Mouse (Mus musculus) spleen, adult 2 months (tissue): Measurements from ENCODE around the gene Dpp6. TPM values are rescaled to one million over a fixed set of nuclear protein-coding genes. Genes with fewer than 3 reads are reported as not detected.

ENCODE experiments used
- DNase-seq, 2 experiments: peaks; one replicate each; pipeline versions ENCODE4 v3.0.0 to v3.0.0-alpha.2; 2012 to 2021; ENCODE audit warnings: low spot score in 2 of 2, low read depth in 1 of 2
- H3K27ac ChIP-seq: fragments of 200-500 bp; 2 replicates; pipeline ENCODE4 v1.5.1; 2012; ENCODE audit warnings: low read length, inconsistent platforms; ENCODE audit not compliant: insufficient read depth
- H3K27me3 ChIP-seq: fragments of 200-500 bp; 2 replicates; pipeline ENCODE4 v1.6.1; 2012; ENCODE audit warnings: mild to moderate bottlenecking, moderate library complexity, low read length, inconsistent platforms; ENCODE audit not compliant: control insufficient read depth, insufficient read depth
- H3K36me3 ChIP-seq: fragments of 200-500 bp; 2 replicates; pipeline ENCODE4 v1.6.1; 2012; ENCODE audit warnings: mild to moderate bottlenecking, low read length, inconsistent platforms; ENCODE audit not compliant: control insufficient read depth, insufficient read depth
- H3K4me1 ChIP-seq: fragments of 200-500 bp; 2 replicates; pipeline ENCODE4 v1.6.1; 2011; ENCODE audit warnings: inconsistent platforms; ENCODE audit not compliant: control insufficient read depth, insufficient read depth, insufficient read length
- H3K4me3 ChIP-seq: fragments of 200-500 bp; 2 replicates; pipeline ENCODE4 v1.5.1; 2011; ENCODE audit warnings: mild to moderate bottlenecking, inconsistent platforms; ENCODE audit not compliant: insufficient read depth, insufficient read length; ENCODE audit errors: extremely low read depth
- CTCF ChIP-seq: fragments of 200-500 bp; IDR thresholded peaks from 2 replicates; pipeline ENCODE4 v1.5.1; 2011; ENCODE audit warnings: mild to moderate bottlenecking, inconsistent platforms; ENCODE audit not compliant: insufficient read depth, insufficient read length, insufficient replicate concordance; ENCODE audit errors: extremely low read depth
- POLR2A ChIP-seq: fragments of 200-500 bp; IDR thresholded peaks from 2 replicates; pipeline ENCODE4 v1.6.1; 2011; ENCODE audit warnings: low read depth, low read length, inconsistent platforms
- WGBS: fragments of 180-500 bp; shearing (Covaris S2); methylation state at CpG from one replicate; pipeline ENCODE4 v1.1.7; 2018; 5-methylcytosine and 5-hydroxymethylcytosine counted together
- polyA plus RNA-seq: library from polyadenylated mRNA; depleted of rRNA; stranded (reverse); fragments of >200 nt; gene quantifications from 2 replicates; pipeline ENCODE4 v1.2.3, GENCODE M21; 2012

Dpp6 gene
- polyA plus RNA-seq, 1 experiment = 0.11 TPM

GRCm38 (mm10) chr5:27651879-27652814 is 835.1 kb downstream of the Dpp6 start:
- no peak overlapping the region for H3K4me3 ChIP-seq
- H3K36me3 ChIP-seq = no peaks in the 10 kb centered on the region
- no peaks in the 10 kb centered on the region for H3K27me3 ChIP-seq
- no peak for TF ChIP-seq POLR2A
- no peak for TF ChIP-seq CTCF
- no peaks in the 10 kb centered on the region for H3K4me1 ChIP-seq
- DNase-seq = no peak
- no peak overlapping the region for H3K27ac ChIP-seq
- 53% methylated on average over 8 of the region's 8 CpGs for WGBS

- Histone ChIP-seq H3K27ac (no peak overlapping the region), H3K36me3 (no peaks in the 10 kb centered on the region), H3K4me3 (no peak overlapping the region), H3K4me1 (no peaks in the 10 kb centered on the region), H3K27me3 (no peaks in the 10 kb centered on the region)
- WGBS = 81% methylated on average over 6 of the region's 6 CpGs
- DNase-seq = no peak
- TF ChIP-seq POLR2A = no peak
- no peak for TF ChIP-seq CTCF
Measured at GRCm38 (mm10) chr5:27656101-27656500, 839.1 kb downstream of the Dpp6 start.

- TF ChIP-seq CTCF (no peak), POLR2A (no peak)
Measured at GRCm38 (mm10) chr5:27657672-27658071, 840.7 kb downstream of the Dpp6 start.

GRCm38 (mm10) chr5:27658165-27658564 is 841.2 kb downstream of the Dpp6 start:
- WGBS = 45% methylated on average over 5 of the region's 5 CpGs
- Histone ChIP-seq H3K36me3 (no peaks in the 10 kb centered on the region), H3K27ac (no peak overlapping the region), H3K27me3 (no peaks in the 10 kb centered on the region), H3K4me3 (no peak overlapping the region), H3K4me1 (no peaks in the 10 kb centered on the region)
- no peak for TF ChIP-seq POLR2A
- TF ChIP-seq CTCF = no peak
- DNase-seq = no peak

More at GRCm38 (mm10) chr5:27657672-27658071, 840.7 kb downstream of the Dpp6 start:
- Histone ChIP-seq H3K27me3 (no peaks in the 10 kb centered on the region), H3K4me3 (no peak overlapping the region), H3K36me3 (no peaks in the 10 kb centered on the region), H3K27ac (no peak overlapping the region), H3K4me1 (no peaks in the 10 kb centered on the region)
- DNase-seq = no peak
- 55% methylated on average over 4 of the region's 4 CpGs for WGBS

GRCm38 (mm10) chr5:27658569-27658968 is 841.6 kb downstream of the Dpp6 start:
- Histone ChIP-seq H3K36me3 (no peaks in the 10 kb centered on the region), H3K27me3 (no peaks in the 10 kb centered on the region), H3K27ac (no peak overlapping the region), H3K4me3 (no peak overlapping the region), H3K4me1 (no peaks in the 10 kb centered on the region)
- TF ChIP-seq POLR2A = no peak
- no peak for TF ChIP-seq CTCF
- no peak for DNase-seq

- 86% methylated on average over 2 of the region's 2 CpGs for WGBS
- DNase-seq = no peak
- Histone ChIP-seq H3K27ac (no peak overlapping the region), H3K27me3 (no peaks in the 10 kb centered on the region), H3K4me1 (no peaks in the 10 kb centered on the region), H3K36me3 (no peaks in the 10 kb centered on the region), H3K4me3 (no peak overlapping the region)
- TF ChIP-seq CTCF (no peak), POLR2A (no peak)
Measured at GRCm38 (mm10) chr5:27659019-27659418, 842.0 kb downstream of the Dpp6 start.

- no peak for DNase-seq
- no peaks in the 10 kb centered on the region for H3K36me3 ChIP-seq
- WGBS = 80% methylated on average over 6 of the region's 6 CpGs
- H3K27ac ChIP-seq = no peak overlapping the region
- no peak overlapping the region for H3K4me3 ChIP-seq
- TF ChIP-seq CTCF (no peak), POLR2A (no peak)
- no peaks in the 10 kb centered on the region for H3K27me3 ChIP-seq
- H3K4me1 ChIP-seq = no peaks in the 10 kb centered on the region
Measured at GRCm38 (mm10) chr5:27659781-27660180, 842.8 kb downstream of the Dpp6 start.

- Histone ChIP-seq H3K4me1 (no peaks in the 10 kb centered on the region), H3K27me3 (no peaks in the 10 kb centered on the region), H3K4me3 (no peak overlapping the region), H3K36me3 (no peaks in the 10 kb centered on the region), H3K27ac (no peak overlapping the region)
- no peak for TF ChIP-seq POLR2A
- TF ChIP-seq CTCF = no peak
- WGBS = 92% methylated on average over 4 of the region's 4 CpGs
- DNase-seq = no peak
Measured at GRCm38 (mm10) chr5:27664111-27664510, 847.1 kb downstream of the Dpp6 start.
